Mouse (Mus musculus): ENCODE measurements around the gene Aip. TPM values are rescaled to one million over a fixed set of nuclear protein-coding genes. Genes with fewer than 3 reads are reported as not detected.

Gene Aip
- total RNA-seq, 2 experiments from 2014 or later = 46.5 to 47.1 TPM

- DNase-seq = no peak
Observed at GRCm38 (mm10) chr19:4152445-4153231, 27.0 kb upstream of the Aip start.

- DNase-seq = no peak
Observed at GRCm38 (mm10) chr19:4151898-4152297, 26.2 kb upstream of the Aip start.

GRCm38 (mm10) chr19:4151488-4151860 lies 25.8 kb upstream of the Aip start:
- no peak for DNase-seq

- no peak for DNase-seq
Observed at GRCm38 (mm10) chr19:4150567-4151487, 25.2 kb upstream of the Aip start.

GRCm38 (mm10) chr19:4149764-4150461 lies 24.3 kb upstream of the Aip start:
- no peak for DNase-seq

GRCm38 (mm10) chr19:4149283-4149682 lies 23.6 kb upstream of the Aip start:
- no peak for DNase-seq

- no peak for DNase-seq
Observed at GRCm38 (mm10) chr19:4148819-4149218, 23.2 kb upstream of the Aip start.

GRCm38 (mm10) chr19:4148491-4148806 lies 22.8 kb upstream of the Aip start, which contains the start of gene Coro1b:
Gene Coro1b (plus strand): TSS chr19:4148619.
- peak; percentile 99 for DNase-seq

GRCm38 (mm10) chr19:4147782-4148490 lies 22.3 kb upstream of the Aip start:
- no peak for DNase-seq

GRCm38 (mm10) chr19:4147022-4147405 lies 21.4 kb upstream of the Aip start:
- no peak for DNase-seq

GRCm38 (mm10) chr19:4146366-4147021 lies 20.8 kb upstream of the Aip start:
- DNase-seq = no peak

- no peak for DNase-seq
Observed at GRCm38 (mm10) chr19:4145936-4146335, 20.3 kb upstream of the Aip start.

GRCm38 (mm10) chr19:4144550-4145498 lies 19.2 kb upstream of the Aip start:
- no peak for DNase-seq

GRCm38 (mm10) chr19:4143759-4144268 lies 18.2 kb upstream of the Aip start, which contains the start of gene Cabp4:
Gene Cabp4 (minus strand): TSS chr19:4144033.
- no peak for DNase-seq

- no peak for DNase-seq
Observed at GRCm38 (mm10) chr19:4142416-4143173, 16.9 kb upstream of the Aip start.

- no peak for DNase-seq
Observed at GRCm38 (mm10) chr19:4140147-4140546, 14.5 kb upstream of the Aip start.

GRCm38 (mm10) chr19:4139446-4139845 lies 13.8 kb upstream of the Aip start, which contains the start of gene Gpr152:
Gene Gpr152 (plus strand): TSS chr19:4139787.
- no peak for DNase-seq

GRCm38 (mm10) chr19:4137913-4138312 lies 12.3 kb upstream of the Aip start:
- no peak for DNase-seq

GRCm38 (mm10) chr19:4136463-4136862 lies 10.8 kb upstream of the Aip start:
- DNase-seq = no peak

Data from gastrocnemius, postnatal 10 days (tissue).